Mouse (Mus musculus) 3134 (cell line): ENCODE measurements at regions not wholly inside any gene's neighbourhood (a gene's known extent, or its start where the extent isn't known, plus 50 kb on each side); places are given as distances from the start of the nearest gene placed in this dataset.

ENCODE experiments used
- DNase-seq: peaks from one replicate; pipeline ENCODE4 v3.0.0-alpha.2; 2011; ENCODE audit warnings: low spot score; ENCODE audit not compliant: insufficient read length; ENCODE audit errors: extremely low read depth

DNA sequence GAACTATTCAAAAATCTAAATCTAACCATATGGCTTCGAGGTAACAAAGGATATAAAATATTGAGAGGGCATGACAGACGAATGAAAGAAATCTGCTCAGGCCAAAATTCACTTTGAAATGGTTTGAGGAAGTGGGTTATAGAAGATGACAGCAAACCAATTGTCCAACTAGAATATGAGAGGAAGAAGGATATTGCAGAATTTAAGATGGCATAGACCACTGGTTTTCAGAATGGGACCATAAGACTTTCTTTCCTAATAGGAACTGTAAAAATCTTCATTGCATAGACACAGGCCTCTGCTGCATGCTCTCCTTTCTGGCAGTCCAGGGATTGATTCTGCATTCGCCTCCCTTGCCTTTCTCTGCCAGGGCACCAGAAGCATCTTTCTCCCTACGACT, 240.2 kb downstream of the Gm11361 start:
- DNase-seq = no peak

DNA sequence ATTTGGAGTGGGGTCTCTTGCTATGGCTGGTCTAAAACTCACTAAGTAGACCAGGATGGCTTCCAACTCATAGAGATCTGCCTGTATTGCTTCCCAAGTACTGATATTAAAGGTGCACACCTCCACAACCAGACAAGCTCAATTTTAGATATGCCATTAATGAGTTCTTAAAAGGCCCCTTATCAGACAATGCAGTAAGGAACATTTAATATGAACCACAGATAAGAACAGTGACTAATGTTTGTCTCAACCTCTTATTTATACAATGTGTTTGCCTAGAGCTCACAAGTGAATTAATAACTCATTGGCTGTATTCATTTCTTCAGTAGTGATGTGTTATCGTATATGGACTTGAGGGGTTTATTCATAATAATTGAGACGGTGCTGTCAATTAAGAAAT, 234.7 kb downstream of the Gm11361 start:
- DNase-seq = no peak

DNA sequence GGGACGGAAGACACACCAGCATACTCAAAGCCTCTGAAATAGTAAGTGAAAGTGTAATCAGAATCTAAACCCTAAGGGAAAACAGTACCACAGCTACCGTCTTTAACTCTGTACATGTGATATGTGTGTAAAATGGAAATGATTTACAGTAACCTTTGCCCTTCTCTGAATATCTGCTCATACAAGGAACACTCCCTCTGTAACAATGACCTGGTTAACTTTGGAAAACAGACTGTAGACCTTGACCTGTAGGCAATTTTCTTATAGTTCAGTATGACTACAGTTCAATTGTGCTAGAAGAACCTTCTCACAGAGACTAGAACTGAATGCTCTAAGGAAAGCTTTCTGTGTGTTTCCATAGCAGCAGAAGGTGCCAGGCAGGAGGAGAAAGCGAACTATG, 226.4 kb downstream of the Gm11361 start:
- DNase-seq = no peak

DNA sequence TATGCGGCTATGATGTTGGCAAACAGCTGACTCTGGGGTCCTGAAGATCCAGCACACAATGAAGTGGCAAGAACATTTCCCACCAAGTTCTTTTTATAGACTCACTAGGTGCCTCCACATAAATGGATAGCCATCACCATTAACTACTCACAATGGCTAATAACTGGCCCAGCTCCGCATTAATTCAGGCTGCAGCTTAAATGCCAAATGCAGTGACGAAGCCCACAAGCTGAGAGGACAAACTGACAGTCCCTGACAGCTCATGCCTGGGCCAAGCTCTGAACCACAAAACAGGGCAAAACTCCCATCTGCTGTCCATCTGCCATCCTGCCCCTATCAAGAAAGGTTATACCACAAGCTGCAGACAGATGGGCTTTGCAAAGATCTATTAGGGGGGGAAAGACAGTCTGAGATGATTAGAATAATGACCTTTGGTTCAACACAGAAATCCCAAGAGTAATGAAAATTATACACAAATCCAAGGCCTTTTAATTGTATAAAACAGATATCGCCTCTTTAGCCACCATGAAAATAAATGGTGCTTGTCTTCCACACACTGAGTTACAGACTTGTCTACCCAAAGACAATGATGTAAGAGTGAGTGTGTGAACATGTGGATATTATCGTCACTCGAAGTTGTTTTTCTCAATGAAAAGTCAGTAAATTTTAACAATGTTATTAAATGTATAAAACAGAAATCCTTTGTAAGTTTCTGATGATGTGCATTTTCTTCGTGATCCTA, 224.1 kb downstream of the Gm11361 start:
- no peak for DNase-seq

DNA sequence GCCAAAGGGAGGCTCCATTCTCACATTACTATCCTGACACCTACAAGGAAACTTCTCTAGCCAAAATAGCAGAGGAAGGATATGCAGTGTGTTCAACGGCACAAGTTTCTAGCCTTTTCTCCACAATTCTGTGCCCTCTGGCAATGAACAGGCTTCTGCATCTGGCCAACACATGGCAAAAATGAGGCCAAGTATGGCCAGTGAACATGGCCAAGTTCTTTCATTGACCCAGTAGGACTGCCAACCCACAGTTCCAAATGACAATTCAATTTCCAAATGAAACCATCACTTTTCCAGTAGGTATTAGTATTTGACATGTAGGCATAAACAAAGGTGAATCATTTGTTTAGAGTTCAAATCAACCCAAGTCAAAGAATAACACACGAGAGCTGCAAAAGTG, 208.8 kb downstream of the Gm11361 start:
- no peak for DNase-seq

DNA sequence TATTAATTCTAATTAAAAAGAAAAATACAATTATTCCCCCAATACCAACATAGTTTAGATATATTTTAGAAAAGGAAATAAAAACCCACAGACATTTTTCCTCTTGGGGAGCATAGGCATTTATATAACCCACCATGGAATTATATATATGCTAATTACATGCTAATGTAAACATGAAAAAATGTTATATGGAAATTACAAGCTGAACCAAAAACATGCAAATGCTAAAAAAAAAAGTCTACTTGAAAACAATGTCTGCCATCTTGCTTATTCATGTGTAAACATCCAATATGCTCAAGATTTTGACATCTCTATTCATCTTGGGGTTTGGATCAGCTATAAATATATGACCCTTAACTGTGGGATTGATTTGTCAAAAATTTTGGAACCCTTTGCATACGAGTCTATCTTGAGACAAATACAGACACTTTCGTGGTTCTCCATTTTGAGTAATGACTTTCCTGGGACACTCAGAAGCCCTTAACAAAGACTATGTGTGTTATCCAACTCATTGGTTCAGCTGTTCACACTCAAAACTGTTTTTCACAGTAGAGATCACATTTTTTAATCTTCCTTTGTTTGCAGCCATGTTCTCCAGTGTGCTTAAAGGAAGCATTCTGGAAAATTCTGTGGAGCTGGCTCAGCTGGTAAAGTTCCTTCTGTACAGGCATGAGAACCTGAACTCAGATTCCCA, 208.0 kb downstream of the Gm11361 start:
- no peak for DNase-seq

DNA sequence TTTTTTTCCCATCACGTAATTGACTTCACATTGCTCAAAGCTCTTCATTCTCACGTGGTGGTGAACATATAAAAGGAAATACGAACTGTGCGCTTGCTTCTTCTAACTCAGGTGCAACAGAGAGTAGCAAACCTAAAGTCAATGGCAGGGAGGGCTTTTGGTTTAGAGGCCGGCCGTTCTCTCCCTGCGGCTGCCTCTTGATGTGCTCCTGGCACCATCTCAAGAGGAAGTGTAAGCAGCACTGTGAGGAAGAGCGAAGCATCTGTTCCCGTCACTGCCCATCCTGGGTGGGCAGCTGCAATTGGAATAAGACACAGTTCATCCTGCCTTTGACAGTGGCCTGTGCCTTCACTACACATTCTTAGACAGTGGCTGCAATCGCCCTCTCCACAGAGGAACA, 204.0 kb downstream of the Gm11361 start:
- no peak for DNase-seq

DNA sequence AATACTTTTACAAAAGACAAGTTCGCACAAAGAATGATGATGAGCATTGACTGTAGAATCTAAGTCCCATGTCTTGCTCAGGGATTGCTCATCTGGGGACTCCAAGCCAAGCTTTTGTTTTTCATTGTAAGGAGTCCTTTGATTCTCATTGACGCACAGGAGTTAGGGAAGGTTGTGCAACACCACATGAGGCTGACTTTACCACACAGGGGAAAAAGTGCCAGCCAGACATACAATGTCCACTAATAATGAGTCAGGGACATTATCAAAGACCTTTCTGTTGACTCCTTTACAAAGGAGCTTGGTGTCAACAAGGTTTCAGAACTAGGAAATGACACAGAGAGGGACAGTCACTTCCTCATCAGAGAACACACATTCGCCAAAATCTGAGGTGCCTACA, 200.1 kb downstream of the Gm11361 start:
- peak; percentile 20 for DNase-seq

DNA sequence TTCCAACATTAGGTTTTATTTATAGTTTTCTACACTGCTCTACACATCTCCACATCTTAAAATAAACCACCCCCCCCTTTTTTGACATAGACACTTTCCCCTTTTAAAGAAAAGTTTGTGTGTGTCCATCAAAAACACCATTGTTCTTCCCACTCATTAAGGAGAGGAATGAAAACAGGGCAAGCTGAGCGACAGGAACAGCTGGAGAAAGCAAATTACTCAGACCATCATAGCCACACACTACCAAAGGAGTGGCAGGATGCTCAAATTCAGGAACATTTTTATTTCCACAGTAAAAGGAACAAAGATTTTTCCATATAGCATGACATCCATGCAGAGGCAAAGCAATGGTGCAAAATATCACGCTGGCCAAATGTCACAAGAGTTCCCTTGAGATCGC, 198.6 kb downstream of the Gm11361 start:
- no peak for DNase-seq

DNA sequence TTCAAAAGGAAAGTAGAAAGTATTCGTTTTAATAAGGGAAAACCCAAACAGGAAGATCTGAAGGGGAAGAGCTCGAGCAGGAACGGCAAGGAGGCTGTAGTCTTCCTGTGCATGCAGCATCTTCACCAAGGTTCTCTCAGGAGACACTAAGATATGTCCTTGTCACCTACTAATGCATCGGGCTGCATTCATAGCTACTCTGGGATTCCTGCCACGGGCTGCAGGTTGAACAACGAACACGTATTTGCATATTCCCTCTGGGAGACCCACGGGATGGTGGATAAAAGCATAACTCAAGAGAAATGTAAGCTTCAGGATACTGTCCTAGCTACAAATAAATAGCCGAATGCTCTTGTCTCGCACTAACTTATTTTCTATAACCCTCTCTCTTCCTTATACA, 197.7 kb downstream of the Gm11361 start:
- DNase-seq = no peak

DNA sequence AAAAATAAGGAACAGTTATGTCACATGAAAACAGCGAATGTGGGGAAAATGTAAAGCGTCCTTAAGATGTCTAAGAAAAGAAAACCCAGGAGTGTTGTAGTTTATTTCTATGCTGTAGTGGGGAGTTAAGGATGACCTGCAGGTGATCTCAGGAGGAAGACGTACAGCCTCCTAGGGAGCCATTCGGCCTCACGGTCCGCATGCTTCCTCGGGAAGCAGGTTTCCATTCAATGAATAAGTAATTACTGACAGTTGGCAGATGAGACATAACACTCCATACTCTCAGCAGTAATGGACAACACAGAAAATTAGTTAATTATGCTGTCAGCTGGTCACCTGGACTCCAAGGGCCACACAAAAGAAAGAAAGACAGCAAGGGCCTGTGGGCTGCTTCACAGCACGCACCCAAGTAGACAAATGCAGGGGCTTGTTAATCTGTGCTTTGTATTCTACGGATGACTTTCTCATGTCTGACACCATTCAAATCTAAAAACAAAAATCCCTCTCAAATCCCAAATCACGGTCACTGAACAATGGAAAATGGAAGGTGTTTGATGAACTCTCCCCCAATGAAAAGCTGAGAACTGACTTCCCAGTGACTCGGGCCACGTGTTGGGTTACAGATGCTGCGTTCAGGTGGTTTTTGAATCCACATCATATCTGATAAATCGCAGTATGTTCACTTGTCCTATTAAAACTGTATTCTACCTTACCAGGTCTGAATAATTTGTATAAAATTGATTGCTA, 193.5 kb downstream of the Gm11361 start:
- no peak for DNase-seq

DNA sequence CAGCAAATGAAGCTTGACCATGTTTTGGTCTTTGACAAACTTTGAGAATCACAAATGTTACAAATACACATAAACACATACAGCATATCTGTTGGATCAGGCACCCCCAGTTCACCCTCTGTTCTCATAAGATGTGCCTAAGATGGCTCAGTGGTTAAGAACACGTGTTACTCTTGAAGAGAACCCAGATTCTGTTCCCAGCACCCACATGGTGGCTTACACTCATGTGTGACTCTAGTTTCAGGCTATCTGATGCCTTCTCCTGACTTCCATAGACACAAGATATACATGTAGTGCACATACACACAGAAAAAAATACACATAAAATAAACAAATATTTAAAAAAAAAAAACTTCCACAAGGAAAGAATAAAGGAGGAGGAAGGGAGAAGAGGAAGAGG, 191.7 kb downstream of the Gm11361 start:
- DNase-seq = no peak

DNA sequence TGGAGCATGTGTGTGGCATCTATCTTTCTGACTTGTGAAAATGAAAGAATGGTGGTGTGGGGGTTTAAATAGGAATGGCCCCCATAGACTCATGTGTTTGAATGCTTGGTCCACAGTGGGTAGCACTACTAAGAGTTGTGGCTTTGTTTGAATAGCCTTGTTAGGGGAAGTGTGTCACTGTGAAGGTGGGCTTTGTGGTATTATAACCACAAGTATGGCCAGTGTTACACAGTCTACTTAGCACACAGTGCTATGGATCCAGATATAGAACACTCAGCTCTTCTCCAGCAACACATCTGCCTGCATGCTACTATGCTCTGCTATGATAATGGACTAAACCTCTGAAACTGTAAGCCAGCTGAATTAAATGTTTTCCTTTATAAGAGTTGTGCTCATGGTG, 184.9 kb downstream of the Gm11361 start:
- DNase-seq = no peak

DNA sequence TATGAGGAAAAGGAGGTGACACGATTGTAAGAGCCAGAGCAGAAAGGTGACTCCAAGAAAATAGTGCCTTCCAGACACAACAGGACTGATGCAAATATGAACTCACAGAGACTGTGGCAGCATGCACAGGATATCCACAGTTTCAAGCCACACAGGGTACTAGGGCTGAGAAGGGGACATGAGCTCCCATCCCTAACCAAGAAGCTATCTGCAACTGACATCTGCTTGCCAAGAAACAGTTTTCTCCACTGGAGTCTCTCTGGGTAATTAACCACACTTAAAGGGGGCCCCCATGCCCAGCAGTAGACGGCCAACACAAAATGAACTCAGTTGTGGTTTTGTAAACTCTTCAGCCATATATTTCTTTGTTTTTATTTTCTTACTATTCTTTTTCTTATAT, 176.1 kb downstream of the Gm11361 start:
- no peak for DNase-seq

DNA sequence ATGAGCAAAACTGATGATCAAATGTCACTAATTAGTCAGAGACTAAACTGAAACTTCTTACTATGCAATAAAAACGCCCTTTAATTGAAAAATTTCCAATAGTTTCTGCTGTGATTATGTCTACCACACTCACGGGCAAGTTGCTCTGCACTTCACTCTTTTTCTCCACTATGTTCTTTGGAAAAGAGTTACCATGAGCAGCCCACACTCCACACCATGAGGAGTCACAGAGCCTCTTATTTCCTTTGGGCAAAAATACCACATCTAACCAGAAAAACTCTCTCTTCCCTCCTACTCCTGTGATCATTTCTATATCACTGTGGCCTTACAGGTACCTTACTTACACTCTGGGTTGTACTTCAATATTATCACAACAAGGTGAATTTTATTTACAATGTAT, 174.7 kb downstream of the Gm11361 start:
- no peak for DNase-seq

DNA sequence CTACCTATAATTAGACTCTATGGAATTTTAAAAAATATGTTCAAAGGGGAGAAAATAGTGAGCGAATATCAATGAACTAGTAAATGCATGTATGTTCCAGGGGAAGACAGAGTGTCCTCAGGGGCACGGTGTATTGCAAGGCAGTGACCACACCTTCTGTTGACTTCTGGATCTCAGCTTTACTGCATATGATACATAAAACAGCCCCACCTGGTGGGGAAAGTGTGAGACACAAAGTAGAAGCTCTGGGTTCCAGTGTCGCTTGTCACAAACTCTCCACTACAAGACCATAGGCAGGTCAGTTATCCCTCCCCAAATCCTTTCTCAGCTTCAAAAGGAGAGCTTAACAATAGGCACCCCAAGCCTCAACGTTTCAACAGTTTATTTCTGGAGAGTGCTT, 168.8 kb downstream of the Gm11361 start:
- no peak for DNase-seq

DNA sequence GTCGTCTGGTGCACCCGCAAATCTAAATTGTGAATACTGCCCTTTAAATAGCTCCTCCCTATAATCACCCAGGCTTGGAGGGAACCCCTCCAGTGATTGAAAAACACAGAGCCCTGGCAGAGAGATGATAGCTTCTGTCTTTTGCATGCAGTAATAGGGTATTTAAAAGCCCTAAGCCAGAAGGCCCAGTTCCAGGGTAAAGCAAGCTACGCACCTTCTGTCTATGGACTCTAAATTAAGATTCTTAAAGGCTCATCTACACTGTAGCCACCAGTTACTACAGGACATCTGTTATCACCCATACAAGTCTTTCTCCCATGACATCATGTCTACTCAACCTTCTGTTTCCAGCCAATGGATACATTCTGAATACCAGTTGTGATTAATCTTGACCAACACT, 167.8 kb downstream of the Gm11361 start:
- DNase-seq = no peak

DNA sequence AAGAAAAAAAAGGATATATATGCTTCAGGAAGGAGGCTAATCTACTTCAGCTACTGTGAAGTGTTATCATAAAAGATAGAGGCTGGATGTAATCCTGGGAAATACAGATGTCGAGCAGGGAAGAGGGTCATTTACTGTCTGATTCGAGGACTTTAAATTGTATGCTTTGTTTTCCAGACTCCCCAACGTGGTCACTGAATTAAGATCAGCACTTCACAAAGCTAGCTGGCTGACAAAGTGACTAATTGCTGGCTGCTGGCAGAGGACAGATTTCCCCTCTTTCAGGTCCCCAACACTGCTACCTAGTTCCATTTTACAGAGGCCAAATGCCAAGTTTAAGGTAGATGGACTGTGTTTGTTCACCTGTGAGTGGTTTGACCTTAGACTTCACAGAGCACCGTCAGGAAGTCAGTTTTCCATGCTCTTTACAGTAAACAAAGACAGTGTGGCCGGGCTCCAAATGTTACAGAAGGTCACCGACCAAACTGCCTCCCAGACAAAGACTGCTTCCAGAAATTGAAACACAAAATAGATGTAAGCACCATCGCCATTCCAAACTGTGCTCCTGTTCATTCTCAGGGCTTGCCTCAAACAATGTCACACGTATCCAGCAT, 167.2 kb downstream of the Gm11361 start:
- no peak for DNase-seq

DNA sequence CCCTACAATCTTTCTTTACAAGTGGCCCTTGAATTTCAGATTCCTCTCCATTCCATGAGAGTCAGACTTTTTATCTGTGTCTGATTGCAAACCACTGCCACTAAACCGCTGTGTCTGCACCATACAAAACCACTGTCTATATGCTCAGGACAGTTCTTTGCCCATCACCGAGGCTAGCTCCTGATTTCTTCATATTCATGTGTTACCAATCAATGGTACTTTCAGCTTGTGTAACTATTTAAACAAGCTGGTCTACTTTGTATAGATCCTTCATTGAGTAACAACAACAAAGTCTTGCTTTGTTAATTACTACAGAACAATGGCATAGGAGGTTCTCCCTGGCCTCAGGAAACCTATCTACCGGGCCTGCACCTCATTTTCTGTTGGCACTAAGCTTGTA, 164.0 kb downstream of the Gm11361 start:
- DNase-seq = no peak

DNA sequence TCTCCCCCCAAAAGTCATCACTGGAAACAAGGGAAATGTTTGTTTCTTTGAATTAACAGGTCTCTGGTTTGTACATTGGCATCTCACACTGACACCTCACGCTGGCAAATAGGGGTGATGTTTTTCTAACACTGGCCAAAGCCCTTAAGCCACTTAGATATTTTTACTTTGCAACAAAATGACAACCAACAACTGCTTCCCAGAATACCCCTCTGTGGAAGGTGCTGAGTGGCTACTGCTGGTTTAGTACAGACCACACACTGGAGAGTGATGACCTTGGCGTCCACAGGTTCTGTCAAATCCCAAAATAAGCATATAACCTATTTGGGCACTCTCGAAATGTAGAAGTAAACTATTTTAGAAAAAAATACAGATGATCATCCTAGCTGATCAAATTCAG, 163.3 kb downstream of the Gm11361 start:
- DNase-seq = no peak

DNA sequence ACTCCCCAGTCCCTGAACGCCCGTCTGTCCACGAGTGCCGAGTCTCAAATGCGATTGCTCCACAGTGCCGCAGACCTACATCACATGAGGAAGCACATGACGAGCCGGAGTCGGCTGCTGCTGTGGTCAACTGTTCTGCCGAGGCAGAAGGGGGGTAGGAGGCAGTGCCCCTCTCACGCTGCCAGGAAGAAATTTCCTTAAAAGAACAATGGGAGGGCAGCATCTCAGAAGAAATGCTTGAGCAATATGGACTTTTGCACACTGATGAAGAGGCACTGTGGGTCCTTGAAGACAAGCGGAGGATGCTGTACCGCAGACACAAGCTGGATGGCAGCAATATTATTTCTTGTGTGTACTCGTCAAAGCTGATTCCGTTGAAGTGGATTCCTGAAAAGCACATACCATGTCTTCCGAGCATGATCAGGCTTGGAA, 162.6 kb downstream of the Gm11361 start:
- DNase-seq = no peak
